Mouse (Mus musculus): ENCODE results near the gene Olfr1009. TPM values are rescaled to one million over a fixed set of nuclear protein-coding genes. Genes with fewer than 3 reads are reported as not detected.
A peak's percentile ranks its signal among the peaks of the same experiment; 100 is the strongest.
"Not testable (repeated sequence)": the region's sequence is repeated elsewhere in the genome, so short reads cannot be mapped to it uniquely, and the experiment has no call there.

The Olfr1009 gene
- not detected for total RNA-seq (2021)
- long read RNA-seq, experiment 1, result 0 reads
- long read RNA-seq, experiment 2, result 0 reads

- TF ChIP-seq CTCF (IDR thresholded peaks at IDR 0.05), result no peak
- DNase-seq, result no peak
- Histone ChIP-seq H3K27ac (no peak within 1 kb of the TSS), H3K4me3 (no peak within 1 kb of the TSS)
- intact Hi-C loops (cut with DNase I), result no loop called here
Observed at GRCm38 (mm10) chr2:85715119-85715518, at the start of gene Olfr1009. Olfr1009 (plus strand) TSS chr2:85715419.

- TF ChIP-seq CTCF (IDR thresholded peaks at IDR 0.05), result no peak
- DNase-seq, result no peak
- intact Hi-C loops (cut with DNase I), result no loop called here
- H3K27ac ChIP-seq, result no peak within 1 kb of the TSS
- H3K4me3 ChIP-seq, result no peak within 1 kb of the TSS
Observed at GRCm38 (mm10) chr2:85678667-85679066, 36.6 kb upstream of the Olfr1009 start, which contains the start of gene Olfr1006. Olfr1006 (minus strand) TSS chr2:85678767.

- intact Hi-C loops (cut with DNase I), result no loop called here
- DNase-seq, result no peak
- no peak for TF ChIP-seq CTCF (IDR thresholded peaks at IDR 0.05)
- Histone ChIP-seq H3K27ac (no peak within 1 kb of the TSS), H3K4me3 (no peak within 1 kb of the TSS)
Observed at GRCm38 (mm10) chr2:85689131-85689530, 26.1 kb upstream of the Olfr1009 start, which contains the start of gene Olfr1008. Olfr1008 (plus strand) TSS chr2:85689431.

- intact Hi-C loops (cut with DNase I); H3K4me3 ChIP-seq; DNase-seq; H3K27ac ChIP-seq: not testable (repeated sequence)
Observed at GRCm38 (mm10) chr2:85710680-85711079, 4.5 kb upstream of the Olfr1009 start.

GRCm38 (mm10) chr2:85711159-85711558 lies 4.1 kb upstream of the Olfr1009 start:
- H3K4me3 ChIP-seq, result no peak overlapping the region
- intact Hi-C loops (cut with DNase I), result no loop called here
- TF ChIP-seq CTCF (IDR thresholded peaks at IDR 0.05), result no peak
- no peak for DNase-seq
- no peak overlapping the region for H3K27ac ChIP-seq

GRCm38 (mm10) chr2:85725793-85726192 lies 10.6 kb downstream of the Olfr1009 start:
- TF ChIP-seq CTCF (IDR thresholded peaks at IDR 0.05), result peak; percentile 65
- H3K4me3 ChIP-seq, result no peak overlapping the region
- no peak for DNase-seq
- intact Hi-C loops (cut with DNase I), result loop anchor here (5.0 kb wide), 1 partner anchor 737 kb away; no protein-coding TSS in a partner anchor
- no peak overlapping the region for H3K27ac ChIP-seq

GRCm38 (mm10) chr2:85753822-85754221 lies 38.6 kb downstream of the Olfr1009 start:
- intact Hi-C loops (cut with DNase I), result no loop called here
- H3K27ac ChIP-seq, result no peak overlapping the region
- no peak for TF ChIP-seq CTCF (IDR thresholded peaks at IDR 0.05)
- no peak for DNase-seq
- no peak overlapping the region for H3K4me3 ChIP-seq

GRCm38 (mm10) chr2:85762666-85763065 lies 47.4 kb downstream of the Olfr1009 start, which contains the start of gene Olfr1012:
Olfr1012 (minus strand) TSS chr2:85762766.
- H3K4me3 ChIP-seq, result no peak within 1 kb of the TSS
- no peak for DNase-seq
- intact Hi-C loops (cut with DNase I), result no loop called here
- no peak for TF ChIP-seq CTCF (IDR thresholded peaks at IDR 0.05)
- H3K27ac ChIP-seq, result no peak within 1 kb of the TSS

GRCm38 (mm10) chr2:85766798-85767197 lies 51.6 kb downstream of the Olfr1009 start, which contains the start of gene Olfr1013:
Olfr1013 (plus strand) TSS chr2:85767098.
- TF ChIP-seq CTCF (IDR thresholded peaks at IDR 0.05), result no peak

GRCm38 (mm10) chr2:85772413-85772812 lies 57.2 kb downstream of the Olfr1009 start, which contains the start of gene Olfr1014:
Olfr1014 (plus strand) TSS chr2:85772713.
- H3K4me3 ChIP-seq, result no peak within 1 kb of the TSS
- intact Hi-C loops (cut with DNase I), result no loop called here
- no peak within 1 kb of the TSS for H3K27ac ChIP-seq
- no peak for TF ChIP-seq CTCF (IDR thresholded peaks at IDR 0.05)
- no peak for DNase-seq

More at GRCm38 (mm10) chr2:85766798-85767197, 51.6 kb downstream of the Olfr1009 start, which contains the start of gene Olfr1013:
- no peak for DNase-seq
- intact Hi-C loops (cut with DNase I), result no loop called here
- H3K27ac ChIP-seq, result no peak within 1 kb of the TSS
- H3K4me3 ChIP-seq, result no peak within 1 kb of the TSS

Other genes with a start within 250 kb of the Olfr1009 start
- not detected for gene 4833423E24Rik, start 196.4 kb upstream of the Olfr1009 start, total RNA-seq (2021)
- not detected for gene Olfr996, start 136.2 kb upstream of the Olfr1009 start, total RNA-seq (2021)
- gene Olfr998, start 126.5 kb upstream of the Olfr1009 start, total RNA-seq (2021), result not detected
- gene Olfr1000, start 103.5 kb upstream of the Olfr1009 start, total RNA-seq (2021), result not detected
- not detected for gene Olfr1002, start 64.7 kb upstream of the Olfr1009 start, total RNA-seq (2021)
- gene Olfr154, start 51.0 kb upstream of the Olfr1009 start, total RNA-seq (2021), result not detected
- not detected for gene Olfr1006, start 36.7 kb upstream of the Olfr1009 start, total RNA-seq (2021)
- gene Olfr1008, start 26.0 kb upstream of the Olfr1009 start, total RNA-seq (2021), result not detected
- not detected for gene Olfr1012, start 47.3 kb downstream of the Olfr1009 start, total RNA-seq (2021)
- gene Olfr1013, start 51.7 kb downstream of the Olfr1009 start, total RNA-seq (2021), result not detected
- gene Olfr1014, start 57.3 kb downstream of the Olfr1009 start, total RNA-seq (2021), result not detected
- not detected for gene Olfr1015, start 66.6 kb downstream of the Olfr1009 start, total RNA-seq (2021)
- gene Olfr1016, start 87.1 kb downstream of the Olfr1009 start, total RNA-seq (2021), result not detected
- gene Olfr1018, start 103.1 kb downstream of the Olfr1009 start, total RNA-seq (2021), result not detected
- not detected for gene Olfr1019, start 130.1 kb downstream of the Olfr1009 start, total RNA-seq (2021)
- not detected for gene Olfr1020, start 131.6 kb downstream of the Olfr1009 start, total RNA-seq (2021)
- not detected for gene Olfr1022, start 153.2 kb downstream of the Olfr1009 start, total RNA-seq (2021)
- not detected for gene Olfr1023, start 170.2 kb downstream of the Olfr1009 start, total RNA-seq (2021)
- gene Olfr1024, start 189.6 kb downstream of the Olfr1009 start, total RNA-seq (2021), result not detected
- gene Olfr1025-ps1, start 199.8 kb downstream of the Olfr1009 start, total RNA-seq (2021), result not detected
- not detected for gene Olfr1026, start 206.1 kb downstream of the Olfr1009 start, total RNA-seq (2021)
- not detected for gene Olfr1028, start 235.0 kb downstream of the Olfr1009 start, total RNA-seq (2021)

All from gastrocnemius, adult 2 months (tissue).